Mouse (Mus musculus): ENCODE measurements around the gene Clip4. TPM values are rescaled to one million over a fixed set of nuclear protein-coding genes. Genes with fewer than 3 reads are reported as not detected.
A peak's percentile ranks its signal among the peaks of the same experiment; 100 is the strongest.

The Clip4 gene
- polyA plus RNA-seq, 1 experiment from 2014 or later, result 12.2 TPM

DNA sequence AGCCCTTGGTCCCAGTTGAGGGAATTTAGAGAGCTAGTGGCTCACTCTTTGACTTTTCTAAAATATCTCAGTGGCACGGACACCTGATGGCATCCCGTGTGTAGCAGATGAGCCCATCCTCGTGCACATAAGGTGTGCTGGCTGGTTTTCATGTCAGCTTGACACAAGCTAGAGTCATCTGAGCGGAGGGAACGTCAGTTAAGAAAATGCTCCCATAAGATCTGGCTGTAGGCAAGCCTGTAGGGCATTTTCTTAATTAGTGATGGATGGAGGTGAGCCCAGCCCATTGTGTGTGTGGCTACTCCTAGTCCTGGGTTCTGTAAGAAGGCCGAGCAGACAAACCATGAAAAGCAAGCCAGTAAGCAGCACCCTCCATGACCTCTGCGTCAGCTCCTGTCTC, 103.7 kb downstream of the Clip4 start:
- Histone ChIP-seq H3K4me2 (ENCODE audit: low read length) (no peak overlapping the region), H3K4me3 (replicated peaks; ENCODE audit: low read depth, low read length) (no peak overlapping the region), H3K27ac (replicated peaks; ENCODE audit: low read depth, low read length) (no peak overlapping the region), H3K4me1 (ENCODE audit: control insufficient read depth, insufficient read depth, low read length) (peaks cover 7% of the 10 kb centered on the region), H3K9ac (replicated peaks; ENCODE audit: low read length) (no peak overlapping the region), H3K27me3 (ENCODE audit: control insufficient read depth, insufficient read depth, low read length) (no peaks in the 10 kb centered on the region), H3K36me3 (ENCODE audit: control insufficient read depth, insufficient read depth, low read length) (no peaks in the 10 kb centered on the region), H3K9me3 (ENCODE audit: control insufficient read depth, low read length) (no peaks in the 10 kb centered on the region)
- WGBS, result 87% methylated on average over 7 of the region's 7 CpGs
- DNase-seq, result no peak
- ATAC-seq (ENCODE audit: low FRiP score, low TSS enrichment), result no peak

DNA sequence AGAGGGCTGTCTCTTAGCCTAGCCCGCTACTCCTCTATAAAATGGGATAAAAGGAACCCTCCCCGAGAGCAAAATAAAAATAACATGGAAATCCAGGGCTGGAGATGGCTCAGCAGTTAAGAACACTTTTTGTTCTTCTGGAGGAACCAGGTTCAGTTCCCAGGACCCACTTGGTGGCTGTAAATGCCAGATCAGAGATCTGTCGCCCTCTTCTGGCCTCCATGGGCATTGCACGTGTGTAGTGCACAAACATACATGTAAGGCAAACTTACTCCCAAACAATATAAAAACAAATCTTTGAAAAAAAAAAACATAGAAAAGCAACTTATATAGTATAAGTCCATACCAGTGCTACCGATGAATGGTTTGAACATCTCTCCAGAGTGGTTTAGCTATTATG, 104.7 kb downstream of the Clip4 start:
- H3K27ac ChIP-seq (replicated peaks; ENCODE audit: low read depth, low read length), result no peak overlapping the region
- H3K9ac ChIP-seq (replicated peaks; ENCODE audit: low read length), result no peak overlapping the region

DNA sequence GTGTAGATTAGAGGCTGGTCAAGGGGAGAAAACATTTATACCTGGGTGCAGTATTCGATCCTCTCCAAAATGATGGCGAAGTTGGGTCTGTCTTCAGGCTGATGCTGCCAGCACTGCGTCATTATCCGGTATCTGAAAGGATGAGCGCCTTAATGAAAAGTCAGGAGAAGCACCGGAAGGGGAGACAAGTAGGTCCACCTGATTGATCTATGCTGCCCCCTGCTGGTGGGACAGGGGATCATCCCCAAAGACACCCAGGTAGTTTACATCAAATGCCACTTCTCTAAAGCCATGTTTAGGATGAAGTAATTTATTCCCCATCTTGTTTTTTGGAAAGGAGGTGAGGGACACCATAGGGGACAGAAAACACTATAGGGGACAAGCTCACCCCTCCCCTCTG, 105.8 kb downstream of the Clip4 start:
- Histone ChIP-seq H3K9me3 (ENCODE audit: control insufficient read depth, low read length) (no peaks in the 10 kb centered on the region), H3K27ac (replicated peaks; ENCODE audit: low read depth, low read length) (no peak overlapping the region), H3K27me3 (ENCODE audit: control insufficient read depth, insufficient read depth, low read length) (no peaks in the 10 kb centered on the region), H3K4me3 (replicated peaks; ENCODE audit: low read depth, low read length) (no peak overlapping the region), H3K4me1 (ENCODE audit: control insufficient read depth, insufficient read depth, low read length) (peaks cover 7% of the 10 kb centered on the region), H3K9ac (replicated peaks; ENCODE audit: low read length) (no peak overlapping the region), H3K4me2 (ENCODE audit: low read length) (no peak overlapping the region), H3K36me3 (ENCODE audit: control insufficient read depth, insufficient read depth, low read length) (no peaks in the 10 kb centered on the region)
- DNase-seq, result peak; percentile 63
- ATAC-seq (ENCODE audit: low FRiP score, low TSS enrichment), result no peak
- WGBS, result 42% methylated on average over 6 of the region's 6 CpGs

More for the DNA sequence above, 104.7 kb downstream of the Clip4 start:
- H3K27me3 ChIP-seq (ENCODE audit: control insufficient read depth, insufficient read depth, low read length), result no peaks in the 10 kb centered on the region
- DNase-seq (peak; percentile 18), ATAC-seq (ENCODE audit: low FRiP score, low TSS enrichment) (no peak)
- WGBS, result 64% methylated on average over 5 of the region's 5 CpGs
- no peak overlapping the region for H3K4me3 ChIP-seq (replicated peaks; ENCODE audit: low read depth, low read length)
- peaks cover 7% of the 10 kb centered on the region for H3K4me1 ChIP-seq (ENCODE audit: control insufficient read depth, insufficient read depth, low read length)
- H3K9me3 ChIP-seq (ENCODE audit: control insufficient read depth, low read length), result no peaks in the 10 kb centered on the region
- H3K4me2 ChIP-seq (ENCODE audit: low read length), result no peak overlapping the region
- no peaks in the 10 kb centered on the region for H3K36me3 ChIP-seq (ENCODE audit: control insufficient read depth, insufficient read depth, low read length)

DNA sequence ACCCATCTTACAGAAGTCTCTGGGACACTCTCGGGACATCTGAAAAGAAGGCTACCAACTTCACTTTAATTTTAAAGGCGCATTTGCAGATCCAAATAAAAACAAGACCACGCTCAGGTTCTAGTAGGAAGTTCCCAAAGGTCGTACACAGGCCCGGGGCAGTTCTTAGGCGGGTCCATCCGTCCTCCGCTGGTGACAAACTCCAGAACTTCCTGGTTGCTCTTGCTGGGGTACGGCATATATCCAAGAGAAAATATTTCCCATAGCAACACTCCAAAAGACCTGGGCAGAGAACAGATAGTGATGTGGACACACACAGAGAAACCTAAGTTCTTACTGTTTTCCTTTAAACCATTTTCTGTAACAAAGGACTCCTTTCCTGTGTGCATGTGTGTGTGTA, 106.5 kb downstream of the Clip4 start:
- Histone ChIP-seq H3K4me3 (replicated peaks; ENCODE audit: low read depth, low read length) (no peak overlapping the region), H3K27me3 (ENCODE audit: control insufficient read depth, insufficient read depth, low read length) (no peaks in the 10 kb centered on the region), H3K9me3 (ENCODE audit: control insufficient read depth, low read length) (no peaks in the 10 kb centered on the region), H3K4me2 (ENCODE audit: low read length) (no peak overlapping the region), H3K4me1 (ENCODE audit: control insufficient read depth, insufficient read depth, low read length) (peaks cover under 1% of the 10 kb centered on the region), H3K27ac (replicated peaks; ENCODE audit: low read depth, low read length) (no peak overlapping the region), H3K9ac (replicated peaks; ENCODE audit: low read length) (no peak overlapping the region), H3K36me3 (ENCODE audit: control insufficient read depth, insufficient read depth, low read length) (no peaks in the 10 kb centered on the region)
- no peak for ATAC-seq (ENCODE audit: low FRiP score, low TSS enrichment)
- 94% methylated on average over 9 of the region's 9 CpGs for WGBS
- DNase-seq, result no peak

DNA sequence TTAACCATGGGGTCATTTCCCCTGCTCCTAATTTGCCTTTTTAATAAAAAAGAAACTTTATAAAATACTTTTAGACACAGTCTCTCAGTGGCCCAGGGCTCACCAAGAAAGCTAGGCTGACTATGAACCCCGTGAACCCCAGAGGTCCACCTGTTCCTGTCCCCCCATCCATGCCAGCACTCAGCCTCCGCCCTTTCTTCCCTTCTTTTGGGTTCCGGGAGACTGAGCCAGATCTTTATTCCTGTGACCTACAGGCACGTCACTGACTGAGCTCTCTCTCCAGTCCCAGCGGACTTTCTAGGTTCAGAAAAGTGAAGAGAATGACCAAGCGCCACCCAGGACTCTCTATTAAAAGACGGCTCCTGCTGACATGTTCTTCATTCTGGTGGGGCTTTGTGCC, 107.2 kb downstream of the Clip4 start:
- no peaks in the 10 kb centered on the region for H3K36me3 ChIP-seq (ENCODE audit: control insufficient read depth, insufficient read depth, low read length)
- no peak overlapping the region for H3K4me2 ChIP-seq (ENCODE audit: low read length)
- no peak for DNase-seq
- H3K27ac ChIP-seq (replicated peaks; ENCODE audit: low read depth, low read length), result no peak overlapping the region
- no peak overlapping the region for H3K9ac ChIP-seq (replicated peaks; ENCODE audit: low read length)
- H3K4me3 ChIP-seq (replicated peaks; ENCODE audit: low read depth, low read length), result no peak overlapping the region
- no peaks in the 10 kb centered on the region for H3K27me3 ChIP-seq (ENCODE audit: control insufficient read depth, insufficient read depth, low read length)
- H3K4me1 ChIP-seq (ENCODE audit: control insufficient read depth, insufficient read depth, low read length), result no peaks in the 10 kb centered on the region
- WGBS, result 67% methylated on average over 7 of the region's 7 CpGs
- no peak for ATAC-seq (ENCODE audit: low FRiP score, low TSS enrichment)
- no peaks in the 10 kb centered on the region for H3K9me3 ChIP-seq (ENCODE audit: control insufficient read depth, low read length)

DNA sequence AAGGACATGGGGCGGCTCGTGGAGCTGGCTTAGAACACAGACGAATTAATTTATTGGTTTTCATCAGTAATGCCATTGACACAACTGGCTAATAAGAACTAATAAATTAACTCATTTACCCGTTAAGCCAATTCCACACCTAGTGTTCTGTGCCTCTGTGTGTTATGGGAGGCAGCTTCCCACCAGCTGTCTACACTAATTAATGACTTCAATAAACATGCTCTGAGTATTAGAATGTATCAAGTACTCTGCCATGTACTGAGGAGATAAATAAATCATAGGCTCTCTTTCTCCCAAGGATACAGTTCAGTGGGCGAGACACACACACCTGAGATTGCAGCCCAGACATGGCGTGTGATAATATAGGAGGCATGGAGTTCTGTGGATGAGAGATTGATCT, 113.1 kb downstream of the Clip4 start:
- Histone ChIP-seq H3K4me3 (replicated peaks; ENCODE audit: low read depth, low read length) (no peak overlapping the region), H3K4me1 (ENCODE audit: control insufficient read depth, insufficient read depth, low read length) (no peaks in the 10 kb centered on the region), H3K27me3 (ENCODE audit: control insufficient read depth, insufficient read depth, low read length) (no peaks in the 10 kb centered on the region), H3K4me2 (ENCODE audit: low read length) (no peak overlapping the region), H3K36me3 (ENCODE audit: control insufficient read depth, insufficient read depth, low read length) (no peaks in the 10 kb centered on the region), H3K9ac (replicated peaks; ENCODE audit: low read length) (no peak overlapping the region), H3K9me3 (ENCODE audit: control insufficient read depth, low read length) (no peaks in the 10 kb centered on the region; the same call in 1 of the 2 replicates), H3K27ac (replicated peaks; ENCODE audit: low read depth, low read length) (no peak overlapping the region)
- ATAC-seq (ENCODE audit: low FRiP score, low TSS enrichment) (no peak), DNase-seq (no peak)
- 87% methylated on average over 6 of the region's 6 CpGs for WGBS

DNA sequence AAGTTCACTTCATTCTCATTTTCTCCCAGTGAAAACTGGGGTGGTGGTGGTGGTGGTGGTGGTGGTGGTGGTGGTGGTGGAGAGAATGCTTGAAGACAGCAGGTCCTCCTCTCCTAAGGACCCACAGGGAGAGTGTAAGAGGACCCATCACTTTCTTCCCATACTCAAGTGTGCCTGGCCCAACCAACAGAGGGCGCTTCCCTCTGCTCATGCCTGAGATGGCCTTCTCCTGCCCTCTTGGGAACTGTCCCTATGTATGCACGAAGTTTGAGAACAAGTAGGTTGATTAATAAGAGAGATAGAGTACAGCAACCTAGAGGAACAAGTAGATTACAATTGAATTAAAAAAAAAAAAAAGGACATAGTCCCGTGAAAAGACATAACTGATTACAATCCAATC, 140.8 kb downstream of the Clip4 start:
- Histone ChIP-seq H3K4me2 (ENCODE audit: low read length) (no peak overlapping the region), H3K9me3 (ENCODE audit: control insufficient read depth, low read length) (no peaks in the 10 kb centered on the region), H3K36me3 (ENCODE audit: control insufficient read depth, insufficient read depth, low read length) (no peaks in the 10 kb centered on the region), H3K9ac (replicated peaks; ENCODE audit: low read length) (no peak overlapping the region), H3K27me3 (ENCODE audit: control insufficient read depth, insufficient read depth, low read length) (no peaks in the 10 kb centered on the region), H3K4me3 (replicated peaks; ENCODE audit: low read depth, low read length) (no peak overlapping the region), H3K27ac (replicated peaks; ENCODE audit: low read depth, low read length) (no peak overlapping the region), H3K4me1 (ENCODE audit: control insufficient read depth, insufficient read depth, low read length) (no peaks in the 10 kb centered on the region)
- 46% methylated on average over 3 of the region's 3 CpGs for WGBS
- DNase-seq (peak; percentile 20), ATAC-seq (ENCODE audit: low FRiP score, low TSS enrichment) (no peak)

DNA sequence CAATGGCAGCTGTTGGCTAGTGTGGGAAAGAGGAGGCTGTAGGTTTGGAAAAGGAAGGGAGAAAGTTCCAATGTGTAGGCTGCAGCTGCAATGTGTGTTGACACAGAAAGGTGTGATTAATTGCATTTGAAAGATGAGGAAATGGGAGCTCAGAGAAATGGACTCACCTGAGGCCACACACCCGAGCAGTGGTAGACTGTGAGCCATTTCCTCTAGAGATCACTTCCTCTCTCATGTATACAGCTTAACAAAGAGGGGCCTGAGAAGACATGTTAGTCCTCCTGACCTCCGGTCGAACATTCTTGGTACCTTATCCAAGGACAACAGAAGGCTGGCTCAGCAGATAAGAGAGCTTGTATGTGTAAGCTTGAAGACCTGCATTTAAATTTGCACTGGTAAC, 144.9 kb downstream of the Clip4 start:
- DNase-seq (no peak), ATAC-seq (ENCODE audit: low FRiP score, low TSS enrichment) (no peak)
- H3K36me3 ChIP-seq (ENCODE audit: control insufficient read depth, insufficient read depth, low read length), result no peaks in the 10 kb centered on the region
- no peak overlapping the region for H3K4me2 ChIP-seq (ENCODE audit: low read length)
- no peaks in the 10 kb centered on the region for H3K4me1 ChIP-seq (ENCODE audit: control insufficient read depth, insufficient read depth, low read length)
- H3K9me3 ChIP-seq (ENCODE audit: control insufficient read depth, low read length), result no peaks in the 10 kb centered on the region
- 82% methylated on average over 3 of the region's 3 CpGs for WGBS
- no peak overlapping the region for H3K9ac ChIP-seq (replicated peaks; ENCODE audit: low read length)
- H3K4me3 ChIP-seq (replicated peaks; ENCODE audit: low read depth, low read length), result no peak overlapping the region
- H3K27ac ChIP-seq (replicated peaks; ENCODE audit: low read depth, low read length), result no peak overlapping the region
- no peaks in the 10 kb centered on the region for H3K27me3 ChIP-seq (ENCODE audit: control insufficient read depth, insufficient read depth, low read length)

Data from midbrain, embryonic 14.5 days (tissue).